Mouse (Mus musculus): ENCODE measurements around the gene Rapgef6.

Rapgef6 gene

DNA sequence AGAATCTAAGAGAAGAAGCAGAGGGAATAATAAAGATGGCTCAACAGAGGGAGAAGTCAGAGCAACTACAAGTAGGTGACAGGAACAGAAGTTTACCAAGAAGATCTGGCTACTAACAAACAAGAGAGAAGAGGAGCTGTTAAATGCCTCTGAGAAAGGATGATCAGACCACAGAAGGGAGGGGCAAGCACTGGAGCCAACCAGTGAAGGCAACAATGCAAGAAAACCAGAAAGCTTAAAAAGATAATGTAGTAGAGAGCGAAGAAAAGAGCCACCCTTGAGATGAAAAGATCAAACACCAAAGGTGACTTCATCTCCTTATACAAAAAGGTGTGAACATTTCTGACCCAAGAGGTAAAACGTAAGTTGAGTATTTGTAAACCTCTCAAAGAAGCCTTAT, 218.7 kb downstream of the Rapgef6 start:
- no peak for DNase-seq

DNA sequence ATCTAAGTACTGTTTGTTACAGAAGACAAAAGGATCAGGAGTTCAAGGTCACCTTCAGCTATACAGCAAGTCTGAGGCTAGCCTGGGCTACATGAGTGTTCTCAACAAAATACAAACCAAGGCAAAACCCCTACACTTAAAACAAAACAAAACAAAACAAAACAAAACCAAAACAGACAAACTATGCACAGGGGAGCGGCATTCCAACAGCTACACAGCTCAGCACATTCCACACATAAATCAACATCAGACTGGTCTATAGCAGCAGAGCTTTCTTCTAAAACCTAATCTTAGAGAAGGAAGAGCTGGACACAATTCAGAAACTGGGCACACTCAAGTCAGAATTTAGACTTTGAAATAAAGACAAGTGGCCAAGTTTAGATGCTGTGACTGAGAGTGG, 221.6 kb downstream of the Rapgef6 start:
- DNase-seq: no peak
